Mouse (Mus musculus) T-helper 1 cell (primary cell): ENCODE measurements at regions not wholly inside any gene's neighbourhood (a gene's known extent, or its start where the extent isn't known, plus 50 kb on each side); places are given as distances from the start of the nearest gene placed in this dataset.

Experiments used
- in situ Hi-C: fragments of 300-600 bp; cut with MboI, MseI; formaldehyde crosslinking; loops from one replicate; pipeline ENCODE4 v1.15.1; 2025; ENCODE audit warnings: high pct_unique_total_duplicates

GRCm38 (mm10) chr17:45929591-45929990 is 102.6 kb downstream of the Vegfa start:
- in situ Hi-C loops: no loop called here

GRCm38 (mm10) chr17:45928903-45929477 is 103.2 kb downstream of the Vegfa start:
- in situ Hi-C loops: no loop called here

- in situ Hi-C loops: no loop called here
Observed at GRCm38 (mm10) chr17:45928013-45928412, 104.2 kb downstream of the Vegfa start.

- in situ Hi-C loops: no loop called here
Observed at GRCm38 (mm10) chr17:45925845-45926244, 106.3 kb downstream of the Vegfa start.

GRCm38 (mm10) chr17:45924595-45924994 is 107.6 kb downstream of the Vegfa start:
- in situ Hi-C loops: no loop called here

- in situ Hi-C loops: no loop called here
Observed at GRCm38 (mm10) chr17:45923217-45923730, 108.9 kb downstream of the Vegfa start.

- in situ Hi-C loops: no loop called here
Observed at GRCm38 (mm10) chr17:45917647-45918046, 114.5 kb downstream of the Vegfa start.

- in situ Hi-C loops: no loop called here
Observed at GRCm38 (mm10) chr17:45916937-45917336, 115.2 kb downstream of the Vegfa start.

GRCm38 (mm10) chr17:45914706-45915240 is 117.4 kb downstream of the Vegfa start:
- in situ Hi-C loops: no loop called here

GRCm38 (mm10) chr17:45914237-45914636 is 117.9 kb downstream of the Vegfa start:
- in situ Hi-C loops: no loop called here

GRCm38 (mm10) chr17:45913671-45914070 is 118.5 kb downstream of the Vegfa start:
- in situ Hi-C loops: no loop called here

GRCm38 (mm10) chr17:45912165-45912564 is 120.0 kb downstream of the Vegfa start:
- in situ Hi-C loops: no loop called here

- in situ Hi-C loops: no loop called here
Observed at GRCm38 (mm10) chr17:45911201-45911731, 120.9 kb downstream of the Vegfa start.

- in situ Hi-C loops: no loop called here
Observed at GRCm38 (mm10) chr17:45910245-45910644, 121.9 kb downstream of the Vegfa start.

- in situ Hi-C loops: no loop called here
Observed at GRCm38 (mm10) chr17:45907587-45907986, 124.6 kb downstream of the Vegfa start.

- in situ Hi-C loops: no loop called here
Observed at GRCm38 (mm10) chr17:45905596-45905995, 126.6 kb downstream of the Vegfa start.

GRCm38 (mm10) chr17:45904251-45904650 is 127.9 kb downstream of the Vegfa start:
- in situ Hi-C loops: no loop called here

- in situ Hi-C loops: no loop called here
Observed at GRCm38 (mm10) chr17:45903294-45903693, 128.9 kb downstream of the Vegfa start.

GRCm38 (mm10) chr17:45902668-45903067 is 129.5 kb downstream of the Vegfa start:
- in situ Hi-C loops: no loop called here

- in situ Hi-C loops: no loop called here
Observed at GRCm38 (mm10) chr17:45896922-45897302, 135.3 kb downstream of the Vegfa start.

GRCm38 (mm10) chr17:45896142-45896921 is 135.8 kb downstream of the Vegfa start:
- in situ Hi-C loops: no loop called here

GRCm38 (mm10) chr17:45894166-45894565 is 138.0 kb downstream of the Vegfa start:
- in situ Hi-C loops: no loop called here

- in situ Hi-C loops: no loop called here
Observed at GRCm38 (mm10) chr17:45893698-45894097, 138.5 kb downstream of the Vegfa start.
